Comparison of ENCODE assay signal across 24 mouse cellular contexts in genomic region chr13:110248481-110248880, GRCm38 (mm10). TPM values are rescaled to one million over a fixed set of nuclear protein-coding genes. Genes with fewer than 3 reads are reported as not detected.
"Had no signal": no experiment of that assay in that cellular context is flagged by ENCODE, and none has a peak within 500 bp of the region (broad histone marks: within the 10 kb centered on the region; RNA-seq: fewer than 3 reads in every experiment).

No protein-coding gene starts in this region.

- H3K36me3 ChIP-seq: limb, embryonic 12.5 days; limb, embryonic 15.5 days; lung, embryonic 15.5 days; neural tube, embryonic 12.5 days had no signal

- H3K27ac ChIP-seq: limb, embryonic 12.5 days; limb, embryonic 15.5 days; liver, embryonic 14.5 days; lung, embryonic 15.5 days; neural tube, embryonic 12.5 days; neural tube, embryonic 15.5 days; stomach, postnatal 0 days had no signal

- ATAC-seq: liver, postnatal 0 days had no signal

- H3K4me2 ChIP-seq: limb, embryonic 12.5 days; limb, embryonic 15.5 days; liver, embryonic 11.5 days; lung, embryonic 15.5 days; midbrain, embryonic 11.5 days; neural tube, embryonic 12.5 days; neural tube, embryonic 15.5 days had no signal

- H3K9ac ChIP-seq: limb, embryonic 12.5 days; limb, embryonic 15.5 days; liver, embryonic 14.5 days; liver, postnatal 0 days; lung, embryonic 15.5 days; neural tube, embryonic 12.5 days; neural tube, embryonic 15.5 days had no signal

- H3K27me3 ChIP-seq: limb, embryonic 12.5 days; limb, embryonic 15.5 days; lung, embryonic 15.5 days; neural tube, embryonic 12.5 days; neural tube, embryonic 15.5 days had no signal

- H3K4me3 ChIP-seq: limb, embryonic 12.5 days; limb, embryonic 15.5 days; lung, embryonic 15.5 days; neural tube, embryonic 12.5 days; neural tube, embryonic 15.5 days had no signal

- H3K4me1 ChIP-seq: limb, embryonic 12.5 days; limb, embryonic 15.5 days; lung, embryonic 15.5 days; neural tube, embryonic 12.5 days; neural tube, embryonic 15.5 days had no signal

- H3K9me3 ChIP-seq: limb, embryonic 15.5 days; lung, embryonic 15.5 days; neural tube, embryonic 12.5 days; neural tube, embryonic 15.5 days had no signal

- DNase-seq: kidney, postnatal 10 days; kidney, postnatal 36 days; left cerebral cortex, postnatal 4 days; liver, postnatal 0 days; lung, postnatal 10 days; lung, postnatal 36 days; midbrain, embryonic 14.5 days; right cerebral cortex, adult 18-20 months; right cerebral cortex, postnatal 14 days; right cerebral cortex, postnatal 4 days; thymus, adult 2 months; thymus, postnatal 25 days had no signal

RNA-seq across cellular contexts. Expression of gene Rab3c, which starts 32.3 kb away (rescaled TPM):
- total RNA-seq: megakaryocyte progenitor cell, adult 5-6 weeks; megakaryocyte-erythroid progenitor cell, adult 5-6 weeks had no signal
- polyA plus RNA-seq: kidney, embryonic 14.5 days; liver, postnatal 0 days; thymus, adult 2 months had no signal
